Mouse (Mus musculus) brown adipose tissue, adult 24 weeks (tissue): ENCODE measurements around the gene Gm525. TPM values are rescaled to one million over a fixed set of nuclear protein-coding genes. Genes with fewer than 3 reads are reported as not detected.
"Not testable (repeated sequence)": the region's sequence is repeated elsewhere in the genome, so short reads cannot be mapped to it uniquely, and the experiment has no call there.

Experiments used
- H3K27ac ChIP-seq: fragments of 200-500 bp; replicated peaks from 2 replicates; pipeline ENCODE4 v1.5.1; 2012; ENCODE audit warnings: low read depth, mild to moderate bottlenecking, low read length
- H3K4me1 ChIP-seq: fragments of 200-500 bp; 2 replicates; pipeline ENCODE4 v1.6.1; 2012; ENCODE audit warnings: low read length, mixed read lengths; ENCODE audit not compliant: control insufficient read depth, insufficient read depth, insufficient read length
- H3K4me3 ChIP-seq: fragments of 200-500 bp; 2 replicates; pipeline ENCODE4 v1.5.1; 2012; ENCODE audit warnings: low read depth, mild to moderate bottlenecking, low read length, moderate library complexity; ENCODE audit not compliant: insufficient read depth
- polyA plus RNA-seq: library from polyadenylated mRNA; stranded (reverse); fragments of >200 nt; gene quantifications from 2 replicates; pipeline ENCODE4 v1.2.4, GENCODE M21; 2012; ENCODE audit not compliant: missing spikeins, insufficient read depth, insufficient read length

The Gm525 gene
- polyA plus RNA-seq = not detected in 2 replicates

- H3K4me1 ChIP-seq = peaks cover 15% of the 10 kb centered on the region
- H3K4me3 ChIP-seq = no peak within 1 kb of the TSS
- H3K27ac ChIP-seq = peak within 1 kb of the TSS; percentile 69
These were observed at the start of gene Gm525 for GRCm38 (mm10) chr11:89073541-89073940. TSS of gene Gm525 (plus strand) at chr11:89073841.

- Histone ChIP-seq H3K4me1 (peaks cover 32% of the 10 kb centered on the region), H3K4me3 (peak overlapping the region; percentile 14; the same call in 1 of the 2 replicates), H3K27ac (peak overlapping the region; percentile 87)
These were observed 49.3 kb upstream of the Gm525 start for GRCm38 (mm10) chr11:89024181-89024881.

DNA sequence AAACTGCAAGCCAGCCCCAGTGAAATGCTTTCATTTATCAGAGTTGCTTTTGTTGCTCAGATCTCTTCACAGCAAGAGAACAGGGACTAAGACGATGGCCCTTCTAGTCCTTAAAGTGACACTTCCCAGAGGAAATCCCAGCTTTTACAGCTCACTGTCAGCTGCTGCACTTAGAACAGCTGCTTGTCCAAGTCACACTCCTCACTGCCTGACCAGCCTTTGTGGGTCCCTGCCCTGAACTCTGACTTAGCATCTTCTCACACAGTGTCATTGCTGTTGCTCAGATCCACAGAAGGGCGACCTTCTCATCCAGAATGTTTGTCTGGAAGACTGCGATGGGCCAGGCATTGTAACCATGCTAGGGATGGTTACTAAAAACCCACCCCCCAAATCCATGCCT lies 48.0 kb upstream of the Gm525 start:
- peak overlapping the region; percentile 87 for H3K27ac ChIP-seq
- no peak overlapping the region for H3K4me3 ChIP-seq
- peaks cover 29% of the 10 kb centered on the region for H3K4me1 ChIP-seq

DNA sequence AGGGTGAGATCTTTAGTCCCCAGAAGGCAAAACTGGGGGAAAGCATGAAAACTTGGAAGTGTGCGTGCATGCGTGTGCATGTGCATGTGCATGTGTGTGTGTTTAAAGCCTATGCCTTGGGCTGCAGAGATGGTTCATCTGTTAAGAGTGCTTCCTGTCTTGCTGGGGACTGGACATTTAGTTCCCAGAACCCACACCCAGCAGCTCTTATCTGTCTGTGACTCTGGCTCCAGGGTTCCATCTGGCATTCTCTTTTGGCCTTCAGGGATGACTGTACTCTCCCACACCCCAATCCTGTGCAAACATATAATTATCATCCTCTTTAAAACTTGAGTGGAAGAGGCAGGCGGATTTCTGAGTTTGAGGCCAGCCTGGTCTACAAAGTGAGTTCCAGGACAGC lies 47.5 kb upstream of the Gm525 start:
- Histone ChIP-seq H3K4me3 (no peak overlapping the region), H3K4me1 (peaks cover 29% of the 10 kb centered on the region), H3K27ac (no peak overlapping the region)

GRCm38 (mm10) chr11:89027955-89028361 lies 45.7 kb upstream of the Gm525 start:
- Histone ChIP-seq H3K4me1 (peaks cover 27% of the 10 kb centered on the region), H3K27ac (peak overlapping the region; percentile 83), H3K4me3 (peak overlapping the region; percentile 12; the same call in 1 of the 2 replicates)

DNA sequence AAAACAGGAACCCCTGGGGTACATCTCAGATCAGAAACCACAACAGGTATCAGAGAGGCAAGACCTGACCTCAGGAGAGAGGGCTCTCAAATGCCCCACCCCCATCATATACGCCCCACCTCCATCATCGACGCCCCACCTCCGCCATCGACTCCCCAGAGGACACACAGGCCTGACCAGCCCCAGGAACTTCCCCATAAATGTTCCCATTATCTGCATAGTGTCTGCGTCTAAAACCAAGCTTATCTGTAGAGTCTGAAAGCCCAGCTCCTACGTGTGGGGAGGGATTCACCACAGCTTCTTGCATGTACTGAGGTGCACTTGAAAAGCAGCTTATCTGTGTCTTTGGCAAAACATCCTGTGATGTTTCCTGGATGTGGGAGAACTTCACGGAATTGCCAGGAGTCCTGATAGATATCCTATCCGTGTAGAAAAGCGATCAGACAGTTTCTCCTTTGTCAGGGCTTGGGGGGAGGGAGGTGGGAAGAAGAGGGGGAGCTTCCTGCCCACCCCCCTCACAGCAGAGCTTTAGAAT lies 44.7 kb upstream of the Gm525 start:
- H3K27ac ChIP-seq = peak overlapping the region; percentile 83
- H3K4me3 ChIP-seq = no peak overlapping the region
- H3K4me1 ChIP-seq = peaks cover 23% of the 10 kb centered on the region

- H3K27ac ChIP-seq = no peak overlapping the region
- H3K4me1 ChIP-seq = peaks cover 12% of the 10 kb centered on the region; the same call in 1 of the 2 replicates
- no peak overlapping the region for H3K4me3 ChIP-seq
These were observed 43.1 kb upstream of the Gm525 start for GRCm38 (mm10) chr11:89030552-89030951.

GRCm38 (mm10) chr11:89031189-89031588 lies 42.5 kb upstream of the Gm525 start:
- no peak overlapping the region for H3K27ac ChIP-seq
- peaks cover 11% of the 10 kb centered on the region; the same call in 1 of the 2 replicates for H3K4me1 ChIP-seq
- H3K4me3 ChIP-seq = no peak overlapping the region

DNA sequence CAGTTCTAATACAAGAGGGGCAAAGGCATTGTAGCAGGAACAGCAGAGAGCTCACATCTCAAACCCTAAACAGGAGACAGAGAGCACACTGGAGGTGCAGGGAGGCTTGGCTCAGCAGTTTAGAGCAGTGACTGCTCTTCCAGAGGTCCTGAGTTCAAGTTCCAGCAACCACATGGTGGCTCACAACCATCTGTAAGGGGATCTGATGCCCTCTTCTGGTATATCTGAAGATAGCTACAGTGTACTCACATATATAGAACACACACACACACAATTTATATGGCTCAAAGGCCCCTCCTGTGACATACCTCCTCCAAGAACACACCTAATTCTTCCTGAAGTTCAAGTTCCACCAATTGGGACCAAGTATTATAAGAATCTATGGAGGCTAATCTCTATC lies 39.0 kb upstream of the Gm525 start:
- no peak overlapping the region for H3K27ac ChIP-seq
- no peaks in the 10 kb centered on the region for H3K4me1 ChIP-seq
- no peak overlapping the region for H3K4me3 ChIP-seq

GRCm38 (mm10) chr11:89035552-89035951 lies 38.1 kb upstream of the Gm525 start:
- H3K27ac ChIP-seq = no peak overlapping the region
- H3K4me3 ChIP-seq = no peak overlapping the region
- no peaks in the 10 kb centered on the region for H3K4me1 ChIP-seq

GRCm38 (mm10) chr11:89038496-89038895 lies 35.1 kb upstream of the Gm525 start:
- no peak overlapping the region for H3K27ac ChIP-seq
- H3K4me3 ChIP-seq = no peak overlapping the region
- no peaks in the 10 kb centered on the region for H3K4me1 ChIP-seq

DNA sequence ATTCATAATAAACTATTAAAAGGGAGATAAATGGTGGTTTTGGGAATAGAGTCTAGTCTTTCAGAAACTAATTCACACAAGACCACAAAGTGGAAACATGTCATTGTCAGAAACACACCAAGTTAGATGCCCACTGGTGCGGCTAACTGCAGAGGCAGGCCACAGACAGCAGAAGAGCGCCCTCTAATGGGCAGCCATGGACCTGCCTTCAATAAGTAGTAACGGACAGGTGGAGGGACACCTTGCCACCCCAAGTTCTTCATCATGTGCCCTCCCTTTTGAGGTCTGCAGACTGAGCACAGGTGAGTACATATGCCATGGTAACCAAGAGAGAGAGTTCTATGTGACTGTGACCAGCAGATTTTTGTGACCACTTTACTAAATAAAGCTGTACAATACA lies 34.3 kb upstream of the Gm525 start:
- Histone ChIP-seq H3K27ac (no peak overlapping the region), H3K4me3 (no peak overlapping the region), H3K4me1 (no peaks in the 10 kb centered on the region)

DNA sequence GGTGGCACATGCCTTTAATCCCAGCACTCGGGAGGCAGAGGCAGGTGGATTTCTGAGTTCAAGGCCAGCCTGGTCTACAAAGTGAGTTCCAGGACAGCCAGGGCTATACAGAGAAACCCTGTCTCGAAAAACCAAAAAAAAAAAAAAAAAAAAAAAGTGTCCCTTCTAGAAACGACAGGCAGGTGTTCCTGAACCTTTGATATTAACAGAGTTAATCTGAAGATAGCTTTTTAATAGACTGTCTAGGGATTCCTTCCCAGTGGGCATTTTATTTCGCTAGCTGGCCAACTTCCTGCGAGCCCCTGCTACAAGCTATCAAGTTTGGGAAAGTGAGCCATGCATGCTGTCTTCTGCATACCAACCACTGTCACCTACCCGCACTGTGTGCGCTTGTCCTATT lies 32.6 kb upstream of the Gm525 start:
- not testable (repeated sequence) for H3K4me1 ChIP-seq, H3K4me3 ChIP-seq, H3K27ac ChIP-seq

- Histone ChIP-seq H3K4me3 (no peak overlapping the region), H3K4me1 (no peaks in the 10 kb centered on the region), H3K27ac (no peak overlapping the region)
These were observed 30.6 kb upstream of the Gm525 start for GRCm38 (mm10) chr11:89043046-89043445.

DNA sequence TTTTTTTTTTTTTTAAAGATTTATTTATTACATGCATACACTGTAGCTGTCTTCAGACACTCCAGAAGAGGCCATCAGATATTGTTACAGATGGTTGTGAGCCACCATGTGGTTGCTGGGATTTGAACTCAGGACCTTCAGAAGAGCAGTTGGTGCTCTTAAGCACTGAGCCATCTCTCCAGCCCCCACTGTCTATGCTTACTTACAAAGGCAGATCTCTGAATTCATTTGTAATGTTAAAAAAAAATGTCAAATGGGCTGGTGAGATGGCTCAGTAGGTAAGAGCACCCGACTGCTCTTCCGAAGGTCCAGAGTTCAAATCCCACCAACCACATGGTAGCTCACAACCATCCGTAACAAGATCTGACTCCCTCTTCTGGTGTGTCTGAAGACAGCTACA lies 28.1 kb upstream of the Gm525 start:
- not testable (repeated sequence) for H3K27ac ChIP-seq, H3K4me3 ChIP-seq, H3K4me1 ChIP-seq

DNA sequence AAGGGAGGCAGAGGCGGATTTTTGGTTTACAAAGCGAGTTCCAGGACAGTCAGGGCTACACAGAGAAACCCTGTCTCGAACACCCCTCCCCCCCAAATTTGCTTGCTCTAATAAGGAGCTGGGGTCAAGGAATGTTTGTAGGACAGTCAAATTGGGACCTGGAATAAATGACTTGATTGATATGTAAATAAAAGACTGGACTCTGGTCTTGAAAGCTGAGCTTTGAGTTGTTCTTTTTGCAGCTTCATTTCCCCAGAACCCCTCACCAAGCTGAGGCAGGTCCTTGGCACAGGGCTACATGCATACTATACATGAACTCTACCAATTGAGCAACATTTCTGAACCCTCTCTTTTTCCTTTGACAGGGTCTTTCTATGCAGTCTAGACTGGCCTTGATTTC lies 27.6 kb upstream of the Gm525 start:
- H3K4me1 ChIP-seq = no peaks in the 10 kb centered on the region
- no peak overlapping the region for H3K4me3 ChIP-seq
- no peak overlapping the region for H3K27ac ChIP-seq
